Mouse (Mus musculus) heart, embryonic 16.5 days (tissue): ENCODE data around the gene Chd3. TPM values are rescaled to one million over a fixed set of nuclear protein-coding genes. Genes with fewer than 3 reads are reported as not detected.

Source experiments
- ATAC-seq: fragments of 200-750 bp; cut with Nextera tagmentation; replicated peaks from 2 replicates; pipeline ENCODE4 v1.8.0; 2017; ENCODE audit warnings: moderate number of reproducible peaks; ENCODE audit not compliant: insufficient read depth, low FRiP score; ENCODE audit errors: extremely low read depth
- H3K27ac ChIP-seq: fragments of 300-500 bp; sonication (generic); 2 replicates; pipeline ENCODE4 v1.5.1; 2014; ENCODE audit warnings: mild to moderate bottlenecking, low read length, control low read depth, moderate library complexity
- H3K27me3 ChIP-seq: fragments of 300-500 bp; sonication (generic); 2 replicates; pipeline ENCODE4 v1.6.1; 2014; ENCODE audit warnings: low read length, mixed read lengths; ENCODE audit not compliant: control insufficient read depth, insufficient read depth
- H3K36me3 ChIP-seq: fragments of 300-500 bp; sonication (generic); 2 replicates; pipeline ENCODE4 v1.6.1; 2014; ENCODE audit not compliant: control insufficient read depth, insufficient read depth
- H3K4me1 ChIP-seq: fragments of 300-500 bp; sonication (generic); 2 replicates; pipeline ENCODE4 v1.6.1; 2014; ENCODE audit warnings: low read length, mixed read lengths; ENCODE audit not compliant: control insufficient read depth, insufficient read depth
- H3K4me2 ChIP-seq: fragments of 300-500 bp; sonication (generic); 2 replicates; pipeline ENCODE4 v1.6.1; 2014; ENCODE audit warnings: low read depth, mild to moderate bottlenecking, control low read depth, low read length
- H3K4me3 ChIP-seq: fragments of 300-500 bp; sonication (generic); 2 replicates; pipeline ENCODE4 v1.5.1; 2014; ENCODE audit warnings: mild to moderate bottlenecking, control low read depth, low read length
- H3K9ac ChIP-seq: fragments of 300-500 bp; sonication (generic); 2 replicates; pipeline ENCODE4 v1.6.1; 2014; ENCODE audit warnings: low read length, control low read depth
- H3K9me3 ChIP-seq: fragments of 300-500 bp; sonication (generic); replicated peaks from 2 replicates; pipeline ENCODE4 v1.6.1; 2016; ENCODE audit warnings: low read length; ENCODE audit not compliant: control insufficient read depth
- WGBS: fragments of 180-500 bp; shearing (Covaris S2); extraction: QIAGEN DNeasy Blood & Tissue Kit; methylation state at CpG from one replicate; pipeline ENCODE4 v1.1.7; 2014; 5-methylcytosine and 5-hydroxymethylcytosine counted together
- polyA plus RNA-seq: library from polyadenylated mRNA; unstranded; fragments of >200 nt; fragmentation: Nextera tagmentation; extraction: Ambion mirVana; gene quantifications from 2 replicates; pipeline ENCODE4 v1.2.1, GENCODE M21; 2015

The Chd3 gene
- polyA plus RNA-seq, 1 experiment from 2014 or later: 13.3 TPM

GRCm38 (mm10) chr11:69379600-69379999, 10.4 kb upstream of the Chd3 start:
- H3K4me3 ChIP-seq: no peak overlapping the region
- no peak overlapping the region for H3K4me2 ChIP-seq
- no peak overlapping the region for H3K9ac ChIP-seq
- H3K4me1 ChIP-seq: 0 out of 2 replicates have a peak, but pooled peaks cover 3% of the 10 kb centered on the region
- no peaks in the 10 kb centered on the region for H3K27me3 ChIP-seq
- no peaks in the 10 kb centered on the region for H3K36me3 ChIP-seq
- ATAC-seq: no peak
- no peak overlapping the region for H3K27ac ChIP-seq
- 76% methylated on average over 3 of the region's 3 CpGs for WGBS
- no peaks in the 10 kb centered on the region for H3K9me3 ChIP-seq

GRCm38 (mm10) chr11:69377766-69378165, 8.6 kb upstream of the Chd3 start:
- no peak overlapping the region for H3K4me2 ChIP-seq
- H3K27ac ChIP-seq: no peak overlapping the region
- no peaks in the 10 kb centered on the region for H3K9me3 ChIP-seq
- no peak overlapping the region for H3K4me3 ChIP-seq
- no peaks in the 10 kb centered on the region for H3K36me3 ChIP-seq
- WGBS: 49% methylated on average over 3 of the region's 3 CpGs
- H3K9ac ChIP-seq: no peak overlapping the region
- no peaks in the 10 kb centered on the region for H3K27me3 ChIP-seq
- 0 out of 2 replicates have a peak, but pooled peaks cover 3% of the 10 kb centered on the region for H3K4me1 ChIP-seq
- ATAC-seq: no peak

GRCm38 (mm10) chr11:69375646-69376045, 6.4 kb upstream of the Chd3 start:
- ATAC-seq: no peak
- H3K27me3 ChIP-seq: no peaks in the 10 kb centered on the region
- 85% methylated on average over 4 of the region's 4 CpGs for WGBS
- no peak overlapping the region for H3K9ac ChIP-seq
- H3K27ac ChIP-seq: no peak overlapping the region
- no peaks in the 10 kb centered on the region for H3K36me3 ChIP-seq
- H3K4me1 ChIP-seq: peaks cover 12% of the 10 kb centered on the region
- no peaks in the 10 kb centered on the region for H3K9me3 ChIP-seq
- H3K4me2 ChIP-seq: no peak overlapping the region
- H3K4me3 ChIP-seq: no peak overlapping the region

- H3K4me3 ChIP-seq: no peak overlapping the region
- 87% methylated on average over 16 of the region's 16 CpGs for WGBS
- H3K9me3 ChIP-seq: no peaks in the 10 kb centered on the region
- H3K27ac ChIP-seq: no peak overlapping the region
- no peaks in the 10 kb centered on the region for H3K27me3 ChIP-seq
- no peak for ATAC-seq
- H3K4me1 ChIP-seq: peaks cover 14% of the 10 kb centered on the region
- H3K9ac ChIP-seq: no peak overlapping the region
- no peak overlapping the region for H3K4me2 ChIP-seq
- no peaks in the 10 kb centered on the region for H3K36me3 ChIP-seq
Observed at GRCm38 (mm10) chr11:69373223-69373965, 4.2 kb upstream of the Chd3 start.

- Histone ChIP-seq H3K9me3 (no peaks in the 10 kb centered on the region), H3K4me2 (no peak overlapping the region), H3K27me3 (no peaks in the 10 kb centered on the region), H3K27ac (peak overlapping the region; percentile 24), H3K36me3 (no peaks in the 10 kb centered on the region), H3K9ac (no peak overlapping the region), H3K4me3 (no peak overlapping the region), H3K4me1 (peaks cover 19% of the 10 kb centered on the region)
- WGBS: 57% methylated on average over 3 of the region's 3 CpGs
- ATAC-seq: no peak
Observed at GRCm38 (mm10) chr11:69372780-69373170, 3.6 kb upstream of the Chd3 start.

- 24% methylated on average over 12 of the region's 12 CpGs for WGBS
- 0 out of 2 replicates have a peak overlapping the region, but pooled peaks have one; percentile 8 for H3K4me2 ChIP-seq
- H3K9ac ChIP-seq: no peak overlapping the region; the same call in 1 of the 2 replicates
- H3K36me3 ChIP-seq: no peaks in the 10 kb centered on the region
- peaks cover 24% of the 10 kb centered on the region for H3K4me1 ChIP-seq
- H3K27me3 ChIP-seq: no peaks in the 10 kb centered on the region
- H3K27ac ChIP-seq: peak overlapping the region; percentile 24
- H3K9me3 ChIP-seq: no peaks in the 10 kb centered on the region
- H3K4me3 ChIP-seq: no peak overlapping the region
- no peak for ATAC-seq
Observed at GRCm38 (mm10) chr11:69372056-69372779, 3.0 kb upstream of the Chd3 start.

- peaks cover 28% of the 10 kb centered on the region for H3K4me1 ChIP-seq
- no peak overlapping the region for H3K4me2 ChIP-seq
- no peaks in the 10 kb centered on the region for H3K27me3 ChIP-seq
- no peaks in the 10 kb centered on the region for H3K36me3 ChIP-seq
- H3K4me3 ChIP-seq: no peak overlapping the region
- no peaks in the 10 kb centered on the region for H3K9me3 ChIP-seq
- WGBS: 51% methylated on average over 12 of the region's 12 CpGs
- H3K9ac ChIP-seq: no peak overlapping the region
- ATAC-seq: no peak
- H3K27ac ChIP-seq: no peak overlapping the region
Observed at GRCm38 (mm10) chr11:69371601-69372000, 2.4 kb upstream of the Chd3 start.

- Histone ChIP-seq H3K27ac (peak overlapping the region; percentile 62), H3K9me3 (no peaks in the 10 kb centered on the region), H3K36me3 (no peaks in the 10 kb centered on the region), H3K4me3 (no peak overlapping the region), H3K27me3 (no peaks in the 10 kb centered on the region), H3K4me1 (peaks cover 33% of the 10 kb centered on the region), H3K4me2 (peak overlapping the region; percentile 34; the same call in 1 of the 2 replicates), H3K9ac (no peak overlapping the region)
- no peak for ATAC-seq
- WGBS: 32% methylated on average over 9 of the region's 9 CpGs
Observed at GRCm38 (mm10) chr11:69370817-69371215, 1.6 kb upstream of the Chd3 start.
